Mouse (Mus musculus): Measurements from ENCODE around the gene Fam89b. TPM values are rescaled to one million over a fixed set of nuclear protein-coding genes. Genes with fewer than 3 reads are reported as not detected.

Fam89b gene
- polyA plus RNA-seq, 1 experiment from 2014 or later, result 140 TPM

DNA sequence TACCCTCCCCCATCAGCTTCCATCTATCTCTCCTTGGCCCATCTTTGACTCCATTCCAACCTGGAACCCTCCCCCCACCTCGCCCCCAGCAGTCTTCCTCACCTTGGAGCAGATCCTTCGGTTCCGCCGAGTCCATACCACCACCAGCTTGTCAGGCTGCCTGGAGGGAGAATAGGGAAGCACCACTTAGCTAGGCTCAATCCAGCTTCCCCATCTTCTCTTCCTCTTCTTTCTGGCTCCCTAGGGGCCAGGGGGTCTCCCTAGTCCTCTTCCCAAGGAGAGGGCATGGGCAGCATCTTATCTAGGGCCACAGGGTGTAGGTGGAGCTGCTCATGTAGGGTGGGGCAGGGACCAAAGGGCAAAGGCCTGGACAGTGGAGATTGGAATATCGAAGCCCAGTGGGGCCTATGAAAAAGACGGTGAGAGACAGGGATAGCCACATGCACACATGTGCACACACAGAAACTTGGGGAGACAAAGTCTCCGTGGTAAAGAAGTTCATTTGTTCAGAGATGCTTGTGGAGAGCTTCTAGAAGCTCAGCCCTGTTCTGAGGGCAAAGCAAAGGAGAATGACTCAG lies 6.5 kb downstream of the Fam89b start:
- peaks cover 8% of the 10 kb centered on the region for H3K36me3 ChIP-seq (ENCODE audit: control insufficient read depth, insufficient read depth, low read length)
- H3K4me2 ChIP-seq (ENCODE audit: low read depth, low read length, severe bottlenecking), result no peak overlapping the region
- H3K27ac ChIP-seq (ENCODE audit: low read depth, low read length), result no peak overlapping the region
- H3K4me3 ChIP-seq (ENCODE audit: low read depth, low read length), result no peak overlapping the region
- DNase-seq (ENCODE audit: low spot score) (no peak), ATAC-seq (replicated peaks; ENCODE audit: low FRiP score) (no peak)
- H3K9ac ChIP-seq (ENCODE audit: low read length), result no peak overlapping the region
- H3K27me3 ChIP-seq (ENCODE audit: control insufficient read depth, insufficient read depth, low read length), result no peaks in the 10 kb centered on the region
- H3K9me3 ChIP-seq (ENCODE audit: control insufficient read depth, low read length), result no peaks in the 10 kb centered on the region
- peaks cover 12% of the 10 kb centered on the region; the same call in 1 of the 2 replicates for H3K4me1 ChIP-seq (replicated peaks; ENCODE audit: control insufficient read depth, insufficient read depth, low read length)
- 88% methylated on average over 7 of the region's 7 CpGs for WGBS

DNA sequence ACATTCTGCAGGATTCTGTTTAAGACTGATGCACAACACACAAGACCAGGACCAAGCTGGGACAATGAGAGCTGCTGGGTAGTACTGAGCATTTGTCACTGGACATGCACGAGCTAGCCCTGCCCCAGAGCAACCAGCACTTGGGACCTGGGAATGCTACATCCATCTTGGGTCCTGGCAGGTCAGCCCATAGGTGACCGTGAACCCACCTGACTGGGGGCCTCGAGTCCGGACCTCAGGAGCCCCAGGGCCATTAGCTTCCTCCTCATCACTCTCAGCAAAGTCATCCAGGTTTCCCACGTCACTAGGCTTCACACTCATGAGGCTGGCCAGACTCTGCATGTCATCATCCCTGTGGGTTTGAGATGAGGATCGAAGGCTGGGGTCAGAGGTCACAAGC lies 8.2 kb downstream of the Fam89b start:
- DNase-seq (ENCODE audit: low spot score) (no peak), ATAC-seq (replicated peaks; ENCODE audit: low FRiP score) (no peak)
- 95% methylated on average over 6 of the region's 6 CpGs for WGBS
- H3K4me2 ChIP-seq (ENCODE audit: low read depth, low read length, severe bottlenecking), result no peak overlapping the region
- no peaks in the 10 kb centered on the region for H3K9me3 ChIP-seq (ENCODE audit: control insufficient read depth, low read length)
- H3K36me3 ChIP-seq (ENCODE audit: control insufficient read depth, insufficient read depth, low read length), result peaks cover 8% of the 10 kb centered on the region
- H3K4me1 ChIP-seq (replicated peaks; ENCODE audit: control insufficient read depth, insufficient read depth, low read length), result peaks cover 7% of the 10 kb centered on the region; the same call in 1 of the 2 replicates
- H3K9ac ChIP-seq (ENCODE audit: low read length), result no peak overlapping the region
- no peaks in the 10 kb centered on the region for H3K27me3 ChIP-seq (ENCODE audit: control insufficient read depth, insufficient read depth, low read length)
- no peak overlapping the region for H3K4me3 ChIP-seq (ENCODE audit: low read depth, low read length)
- H3K27ac ChIP-seq (ENCODE audit: low read depth, low read length), result no peak overlapping the region

GRCm38 (mm10) chr19:5716955-5717354 lies 12.5 kb downstream of the Fam89b start:
- H3K4me3 ChIP-seq (ENCODE audit: low read depth, low read length), result no peak overlapping the region
- no peak overlapping the region; the same call in 1 of the 2 replicates for H3K9ac ChIP-seq (ENCODE audit: low read length)
- peaks cover 8% of the 10 kb centered on the region for H3K36me3 ChIP-seq (ENCODE audit: control insufficient read depth, insufficient read depth, low read length)
- ATAC-seq (replicated peaks; ENCODE audit: low FRiP score) (no peak), DNase-seq (ENCODE audit: low spot score) (no peak)
- H3K27ac ChIP-seq (ENCODE audit: low read depth, low read length), result no peak overlapping the region
- H3K9me3 ChIP-seq (ENCODE audit: control insufficient read depth, low read length), result no peaks in the 10 kb centered on the region
- no peaks in the 10 kb centered on the region for H3K27me3 ChIP-seq (ENCODE audit: control insufficient read depth, insufficient read depth, low read length)
- 64% methylated on average over 10 of the region's 10 CpGs for WGBS
- H3K4me1 ChIP-seq (replicated peaks; ENCODE audit: control insufficient read depth, insufficient read depth, low read length), result peaks cover 6% of the 10 kb centered on the region; the same call in 1 of the 2 replicates
- no peak overlapping the region for H3K4me2 ChIP-seq (ENCODE audit: low read depth, low read length, severe bottlenecking)

DNA sequence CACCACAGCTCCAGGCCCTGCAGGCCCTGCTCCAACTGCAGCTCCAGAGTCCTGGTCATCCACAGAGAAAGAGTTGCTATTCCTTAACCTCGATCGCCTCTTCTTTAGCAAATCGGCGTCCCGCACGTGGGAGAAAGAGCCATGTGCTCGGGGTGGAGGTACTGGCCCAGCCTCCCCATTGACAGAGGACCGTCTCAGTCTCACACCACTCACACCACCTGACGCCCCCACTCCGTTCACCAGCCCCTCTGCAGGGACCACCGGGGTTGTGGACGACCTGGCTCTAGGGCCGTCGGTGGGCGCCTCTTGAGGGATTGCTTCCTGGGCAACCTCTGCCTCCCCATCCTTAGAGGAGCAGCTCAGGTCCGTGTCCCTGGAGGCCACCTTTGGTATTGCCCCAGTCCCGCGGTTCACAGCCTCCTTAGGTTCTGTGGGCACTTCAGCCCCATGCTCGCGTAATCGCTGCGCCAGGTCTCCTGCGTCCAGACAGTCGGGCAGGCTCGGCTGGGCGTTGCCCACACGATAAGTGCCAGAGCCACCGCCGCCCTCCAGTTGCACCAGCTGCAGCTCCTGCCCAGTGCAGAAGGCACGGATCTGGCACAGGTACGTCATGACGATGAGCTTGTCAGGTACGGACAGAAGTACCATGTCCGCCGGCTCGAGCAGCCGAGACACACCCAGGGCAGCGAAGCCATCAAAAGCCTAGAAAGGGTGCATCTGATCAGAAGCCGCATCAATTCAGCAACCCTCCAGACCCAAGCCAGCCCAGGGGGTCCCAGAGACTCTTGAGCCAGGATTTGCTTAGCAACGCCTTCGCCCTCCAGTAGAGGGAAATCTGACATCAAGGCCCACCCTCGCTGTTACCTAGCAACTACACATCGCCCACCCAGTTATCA lies 13.4 kb downstream of the Fam89b start:
- peak overlapping the region; percentile 42; the same call in 1 of the 2 replicates for H3K4me2 ChIP-seq (ENCODE audit: low read depth, low read length, severe bottlenecking)
- H3K4me3 ChIP-seq (ENCODE audit: low read depth, low read length), result peak overlapping the region; percentile 15; the same call in 1 of the 2 replicates
- no peaks in the 10 kb centered on the region for H3K9me3 ChIP-seq (ENCODE audit: control insufficient read depth, low read length)
- no peaks in the 10 kb centered on the region for H3K27me3 ChIP-seq (ENCODE audit: control insufficient read depth, insufficient read depth, low read length)
- DNase-seq (ENCODE audit: low spot score) (peak; percentile 71), ATAC-seq (replicated peaks; ENCODE audit: low FRiP score) (peak; percentile 78)
- peaks cover 6% of the 10 kb centered on the region; the same call in 1 of the 2 replicates for H3K4me1 ChIP-seq (replicated peaks; ENCODE audit: control insufficient read depth, insufficient read depth, low read length)
- H3K27ac ChIP-seq (ENCODE audit: low read depth, low read length), result no peak overlapping the region
- WGBS, result 12% methylated on average over 43 of the region's 43 CpGs
- H3K36me3 ChIP-seq (ENCODE audit: control insufficient read depth, insufficient read depth, low read length), result peaks cover 8% of the 10 kb centered on the region
- H3K9ac ChIP-seq (ENCODE audit: low read length), result peak overlapping the region; percentile 29; the same call in 1 of the 2 replicates

GRCm38 (mm10) chr19:5713730-5714129 lies 15.7 kb downstream of the Fam89b start:
- 2% methylated on average over 2 of the region's 2 CpGs for WGBS
- no peaks in the 10 kb centered on the region; the same call in 1 of the 2 replicates for H3K36me3 ChIP-seq (ENCODE audit: control insufficient read depth, insufficient read depth, low read length)

DNA sequence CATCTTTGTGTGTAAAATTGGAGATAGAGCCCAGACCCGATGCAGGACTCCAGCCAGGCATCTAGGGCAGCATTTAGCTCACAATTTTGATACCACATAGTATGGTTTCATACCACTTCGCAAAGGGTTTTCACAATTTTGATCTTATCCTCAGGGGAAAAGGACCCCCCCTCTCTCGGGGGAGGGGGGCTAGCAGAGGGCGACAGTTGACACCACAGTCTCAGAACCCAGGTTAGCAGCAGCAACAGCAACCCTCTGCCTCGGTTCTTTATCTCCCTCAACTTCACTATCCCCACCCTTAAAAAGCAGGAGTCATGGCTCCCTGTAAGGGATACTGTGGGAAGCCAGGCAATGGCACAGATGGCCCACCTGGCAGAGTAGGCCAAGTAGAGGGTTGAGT lies 16.2 kb downstream of the Fam89b start:
- H3K36me3 ChIP-seq (ENCODE audit: control insufficient read depth, insufficient read depth, low read length), result no peaks in the 10 kb centered on the region; the same call in 1 of the 2 replicates
- no peaks in the 10 kb centered on the region for H3K9me3 ChIP-seq (ENCODE audit: control insufficient read depth, low read length)
- H3K4me1 ChIP-seq (replicated peaks; ENCODE audit: control insufficient read depth, insufficient read depth, low read length), result peaks cover 6% of the 10 kb centered on the region; the same call in 1 of the 2 replicates
- H3K27me3 ChIP-seq (ENCODE audit: control insufficient read depth, insufficient read depth, low read length), result no peaks in the 10 kb centered on the region
- H3K27ac ChIP-seq (ENCODE audit: low read depth, low read length), result no peak overlapping the region
- ATAC-seq (replicated peaks; ENCODE audit: low FRiP score), result no peak
- no peak overlapping the region for H3K4me2 ChIP-seq (ENCODE audit: low read depth, low read length, severe bottlenecking)
- H3K9ac ChIP-seq (ENCODE audit: low read length), result no peak overlapping the region
- 76% methylated on average over 5 of the region's 5 CpGs for WGBS
- no peak overlapping the region for H3K4me3 ChIP-seq (ENCODE audit: low read depth, low read length)
- DNase-seq (ENCODE audit: low spot score), result no peak

More at GRCm38 (mm10) chr19:5713730-5714129, 15.7 kb downstream of the Fam89b start:
- no peak for DNase-seq (ENCODE audit: low spot score)
- Histone ChIP-seq H3K27ac (ENCODE audit: low read depth, low read length) (no peak overlapping the region), H3K4me3 (ENCODE audit: low read depth, low read length) (no peak overlapping the region), H3K9me3 (ENCODE audit: control insufficient read depth, low read length) (no peaks in the 10 kb centered on the region), H3K27me3 (ENCODE audit: control insufficient read depth, insufficient read depth, low read length) (no peaks in the 10 kb centered on the region), H3K4me2 (ENCODE audit: low read depth, low read length, severe bottlenecking) (no peak overlapping the region), H3K9ac (ENCODE audit: low read length) (no peak overlapping the region), H3K4me1 (replicated peaks; ENCODE audit: control insufficient read depth, insufficient read depth, low read length) (peaks cover 6% of the 10 kb centered on the region; the same call in 1 of the 2 replicates)
- no peak for ATAC-seq (replicated peaks; ENCODE audit: low FRiP score)

GRCm38 (mm10) chr19:5711907-5712460 lies 17.5 kb downstream of the Fam89b start:
- Histone ChIP-seq H3K27me3 (ENCODE audit: control insufficient read depth, insufficient read depth, low read length) (no peaks in the 10 kb centered on the region), H3K9me3 (ENCODE audit: control insufficient read depth, low read length) (no peaks in the 10 kb centered on the region), H3K36me3 (ENCODE audit: control insufficient read depth, insufficient read depth, low read length) (no peaks in the 10 kb centered on the region; the same call in 1 of the 2 replicates), H3K4me2 (ENCODE audit: low read depth, low read length, severe bottlenecking) (no peak overlapping the region), H3K9ac (ENCODE audit: low read length) (no peak overlapping the region), H3K27ac (ENCODE audit: low read depth, low read length) (no peak overlapping the region), H3K4me1 (replicated peaks; ENCODE audit: control insufficient read depth, insufficient read depth, low read length) (peaks cover 6% of the 10 kb centered on the region; the same call in 1 of the 2 replicates), H3K4me3 (ENCODE audit: low read depth, low read length) (no peak overlapping the region)
- WGBS, result 91% methylated on average over 14 of the region's 14 CpGs
- ATAC-seq (replicated peaks; ENCODE audit: low FRiP score) (no peak), DNase-seq (ENCODE audit: low spot score) (no peak)

GRCm38 (mm10) chr19:5711218-5711617 lies 18.2 kb downstream of the Fam89b start:
- H3K36me3 ChIP-seq (ENCODE audit: control insufficient read depth, insufficient read depth, low read length), result no peaks in the 10 kb centered on the region; the same call in 1 of the 2 replicates
- no peak for ATAC-seq (replicated peaks; ENCODE audit: low FRiP score)
- H3K4me1 ChIP-seq (replicated peaks; ENCODE audit: control insufficient read depth, insufficient read depth, low read length), result peaks cover 3% of the 10 kb centered on the region; the same call in 1 of the 2 replicates
- no peak overlapping the region for H3K4me2 ChIP-seq (ENCODE audit: low read depth, low read length, severe bottlenecking)
- H3K9me3 ChIP-seq (ENCODE audit: control insufficient read depth, low read length), result no peaks in the 10 kb centered on the region
- H3K27me3 ChIP-seq (ENCODE audit: control insufficient read depth, insufficient read depth, low read length), result no peaks in the 10 kb centered on the region
- no peak overlapping the region for H3K4me3 ChIP-seq (ENCODE audit: low read depth, low read length)
- 10% methylated on average over 3 of the region's 3 CpGs for WGBS
- DNase-seq (ENCODE audit: low spot score), result no peak
- no peak overlapping the region for H3K27ac ChIP-seq (ENCODE audit: low read depth, low read length)
- no peak overlapping the region for H3K9ac ChIP-seq (ENCODE audit: low read length)

All from forebrain, embryonic 11.5 days (tissue).